Mouse (Mus musculus) stomach, postnatal 0 days (tissue): ENCODE measurements at regions not wholly inside any gene's neighbourhood (a gene's known extent, or its start where the extent isn't known, plus 50 kb on each side); places are given as distances from the start of the nearest gene placed in this dataset.

Experiments used
- CTCF ChIP-seq: IDR thresholded peaks from 2 replicates; pipeline ENCODE4 v1.5.1; 2016; ENCODE audit warnings: antibody characterized with exemption, low read depth, mild to moderate bottlenecking, moderate library complexity
- EP300 ChIP-seq: optimal IDR thresholded peaks from 2 replicates; pipeline ENCODE3; 2016; ENCODE audit warnings: antibody characterized with exemption

DNA sequence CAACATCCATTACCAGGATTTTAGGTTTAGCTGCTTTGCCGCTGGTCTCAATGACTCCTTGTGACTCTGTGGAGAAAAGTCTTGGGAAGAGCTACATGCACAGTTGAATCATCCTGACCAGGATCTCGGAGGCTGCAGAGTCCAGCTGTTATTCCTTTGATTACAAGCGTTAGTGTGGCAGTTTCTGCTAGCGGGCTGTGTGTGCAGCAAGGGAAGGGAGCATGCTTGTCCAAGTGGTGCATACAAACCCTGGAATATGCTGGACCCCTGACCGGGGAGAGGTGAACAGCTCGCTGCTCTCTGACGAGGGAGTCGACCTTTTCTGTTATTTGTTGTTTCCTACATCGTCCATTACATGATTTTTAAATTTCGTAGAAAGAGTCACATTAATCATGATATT is 170.9 kb downstream of the Slc38a4 start:
- TF ChIP-seq CTCF (no peak), EP300 (no peak)
